Mouse (Mus musculus): ENCODE measurements at regions not wholly inside any gene's neighbourhood (a gene's known extent, or its start where the extent isn't known, plus 50 kb on each side); places are given as distances from the start of the nearest gene placed in this dataset.

- TF ChIP-seq HCFC1 (IDR thresholded peaks at IDR 0.05; ENCODE audit: low read depth, low read length) = no peak
- TF ChIP-seq ETS1 (conservative IDR thresholded peaks at IDR 0.05; ENCODE audit: low read depth, low read length) = no peak
- no peak for TF ChIP-seq SIN3A (IDR thresholded peaks at IDR 0.05; ENCODE audit: low read length)
- TF ChIP-seq JUND (conservative IDR thresholded peaks at IDR 0.05; ENCODE audit: low read depth, low read length) = no peak
- TF ChIP-seq USF2 (conservative IDR thresholded peaks at IDR 0.05; ENCODE audit: low read depth, low read length) = no peak
- TF ChIP-seq EP300 (IDR thresholded peaks at IDR 0.05; ENCODE audit: low read length) = no peak
- TF ChIP-seq ZMIZ1 (IDR thresholded peaks at IDR 0.05; ENCODE audit: low read depth, low read length) = no peak
- no peak for TF ChIP-seq ZC3H11A (IDR thresholded peaks at IDR 0.05; ENCODE audit: low read depth, low read length)
- TF ChIP-seq MAFK (IDR thresholded peaks at IDR 0.05; ENCODE audit: insufficient replicate concordance, low read length) = no peak
- TF ChIP-seq BHLHE40 (IDR thresholded peaks at IDR 0.05; ENCODE audit: low read depth, low read length) = no peak
- TF ChIP-seq E2F4 (IDR thresholded peaks at IDR 0.05; ENCODE audit: insufficient replicate concordance, low read depth, low read length) = no peak
- no peak for TF ChIP-seq RCOR1 (conservative IDR thresholded peaks at IDR 0.05; ENCODE audit: low read depth, low read length)
- no peak for TF ChIP-seq JUN (IDR thresholded peaks at IDR 0.05; ENCODE audit: insufficient read depth, low read depth, low read length)
- TF ChIP-seq USF1 (IDR thresholded peaks at IDR 0.05; ENCODE audit: low read depth, low read length) = no peak
- TF ChIP-seq NRF1 (IDR thresholded peaks at IDR 0.05; ENCODE audit: low read depth, low read length) = no peak
- in situ Hi-C loops (cut with MboI; ENCODE audit: low pct_ligation_motif_present, low pct_unique_long_range_greater_than_20kb, low sequenced_read_pairs) = no loop called here
- DNase-seq (ENCODE audit: extremely low read depth) = no peak
- no peaks in the 10 kb centered on the region for H3K36me3 ChIP-seq (replicated peaks in 1 of 2; ENCODE audit: control insufficient read depth in 1 of 2, insufficient read depth in 1 of 2, low read length in 1 of 2)
- dilution Hi-C loops (cut with MboI; ENCODE audit: extremely low pct_ligation_motif_present, extremely low pct_unique_long_range_greater_than_20kb, low sequenced_read_pairs) = no loop called here
- no peak overlapping the region for H3K27ac ChIP-seq (ENCODE audit: insufficient read depth, low read depth)
- H3K4me3 ChIP-seq (replicated peaks in 1 of 3; ENCODE audit: low read depth in 2 of 3, low read length in 2 of 3, poor library complexity in 1 of 3) = no peak overlapping the region
- H3K9me3 ChIP-seq (replicated peaks; ENCODE audit: low read length) = no peaks in the 10 kb centered on the region
- no peak overlapping the region for H3K4me2 ChIP-seq (ENCODE audit: insufficient read depth, low read depth, poor library complexity, severe bottlenecking)
- H3K27me3 ChIP-seq (replicated peaks) = no peaks in the 10 kb centered on the region
- no peaks in the 10 kb centered on the region for H3K79me2 ChIP-seq (replicated peaks; ENCODE audit: control insufficient read depth, extremely low read depth, insufficient read depth, poor library complexity, severe bottlenecking)
- no peak overlapping the region for H3K9ac ChIP-seq (ENCODE audit: insufficient read depth, low read depth)
- no peaks in the 10 kb centered on the region for H3K4me1 ChIP-seq (ENCODE audit: control insufficient read depth in 1 of 2, insufficient read depth in 2 of 2)
These were observed 685.2 kb downstream of the Epha4 start for GRCm38 (mm10) chr1:76829690-76830089.

GRCm38 (mm10) chr1:76832311-76832710 is 682.6 kb downstream of the Epha4 start:
- no peak overlapping the region for H3K9ac ChIP-seq (ENCODE audit: insufficient read depth, low read depth)
- in situ Hi-C loops (cut with MboI; ENCODE audit: low pct_ligation_motif_present, low pct_unique_long_range_greater_than_20kb, low sequenced_read_pairs) (no loop called here), dilution Hi-C loops (cut with MboI; ENCODE audit: extremely low pct_ligation_motif_present, extremely low pct_unique_long_range_greater_than_20kb, low sequenced_read_pairs) (no loop called here)
- no peak for DNase-seq (ENCODE audit: extremely low read depth)
- H3K27me3 ChIP-seq (replicated peaks) = no peaks in the 10 kb centered on the region
- H3K4me2 ChIP-seq (ENCODE audit: insufficient read depth, low read depth, poor library complexity, severe bottlenecking) = no peak overlapping the region
- H3K4me1 ChIP-seq (ENCODE audit: control insufficient read depth in 1 of 2, insufficient read depth in 2 of 2) = no peaks in the 10 kb centered on the region
- no peak overlapping the region for H3K4me3 ChIP-seq (replicated peaks in 1 of 3; ENCODE audit: low read depth in 2 of 3, low read length in 2 of 3, poor library complexity in 1 of 3)
- no peak overlapping the region for H3K27ac ChIP-seq (ENCODE audit: insufficient read depth, low read depth)
- H3K79me2 ChIP-seq (replicated peaks; ENCODE audit: control insufficient read depth, extremely low read depth, insufficient read depth, poor library complexity, severe bottlenecking) = no peaks in the 10 kb centered on the region
- H3K36me3 ChIP-seq (replicated peaks in 1 of 2; ENCODE audit: control insufficient read depth in 1 of 2, insufficient read depth in 1 of 2, low read length in 1 of 2) = no peaks in the 10 kb centered on the region
- no peak for TF ChIP-seq IRF4 (IDR thresholded peaks at IDR 0.05; ENCODE audit: low read depth, low read length)
- TF ChIP-seq MAFK (IDR thresholded peaks at IDR 0.05; ENCODE audit: insufficient replicate concordance, low read length) = no peak
- TF ChIP-seq ZNF384 (IDR thresholded peaks at IDR 0.05; ENCODE audit: low read depth, low read length) = no peak
- TF ChIP-seq POLR2A (IDR thresholded peaks at IDR 0.05; ENCODE audit: low read depth, low read length) = no peak
- TF ChIP-seq EP300 (IDR thresholded peaks at IDR 0.05; ENCODE audit: low read length) = no peak
- no peak for TF ChIP-seq PAX5 (IDR thresholded peaks at IDR 0.05; ENCODE audit: low read length)
- no peak for TF ChIP-seq HCFC1 (IDR thresholded peaks at IDR 0.05; ENCODE audit: low read depth, low read length)
- TF ChIP-seq NRF1 (IDR thresholded peaks at IDR 0.05; ENCODE audit: low read depth, low read length) = no peak
- no peak for TF ChIP-seq ZMIZ1 (IDR thresholded peaks at IDR 0.05; ENCODE audit: low read depth, low read length)
- no peak for TF ChIP-seq USF2 (conservative IDR thresholded peaks at IDR 0.05; ENCODE audit: low read depth, low read length)
- no peak for TF ChIP-seq RAD21 (IDR thresholded peaks at IDR 0.05; ENCODE audit: low read depth, low read length)
- TF ChIP-seq UBTF (IDR thresholded peaks at IDR 0.05; ENCODE audit: low read depth, low read length) = no peak
- no peaks in the 10 kb centered on the region for H3K9me3 ChIP-seq (replicated peaks; ENCODE audit: low read length)

Measured in CH12.LX (cell line).